Mouse (Mus musculus) stomach, postnatal 0 days (tissue): ENCODE measurements at regions not wholly inside any gene's neighbourhood (a gene's known extent, or its start where the extent isn't known, plus 50 kb on each side); places are given as distances from the start of the nearest gene placed in this dataset.

Experiments used
- CTCF ChIP-seq: IDR thresholded peaks from 2 replicates; pipeline ENCODE4 v1.5.1; 2016; ENCODE audit warnings: antibody characterized with exemption, low read depth, mild to moderate bottlenecking, moderate library complexity
- EP300 ChIP-seq: optimal IDR thresholded peaks from 2 replicates; pipeline ENCODE3; 2016; ENCODE audit warnings: antibody characterized with exemption

GRCm38 (mm10) chr13:101485823-101486222, 282.2 kb downstream of the Pik3r1 start:
- TF ChIP-seq CTCF (no peak), EP300 (no peak)
